Mouse (Mus musculus) urinary bladder, postnatal 25 days (tissue): ENCODE results near the gene Dlg3.

Experiments
- DNase-seq: peaks from one replicate; pipeline ENCODE4 v3.0.0; 2022; ENCODE audit warnings: low spot score

Dlg3 gene

DNA sequence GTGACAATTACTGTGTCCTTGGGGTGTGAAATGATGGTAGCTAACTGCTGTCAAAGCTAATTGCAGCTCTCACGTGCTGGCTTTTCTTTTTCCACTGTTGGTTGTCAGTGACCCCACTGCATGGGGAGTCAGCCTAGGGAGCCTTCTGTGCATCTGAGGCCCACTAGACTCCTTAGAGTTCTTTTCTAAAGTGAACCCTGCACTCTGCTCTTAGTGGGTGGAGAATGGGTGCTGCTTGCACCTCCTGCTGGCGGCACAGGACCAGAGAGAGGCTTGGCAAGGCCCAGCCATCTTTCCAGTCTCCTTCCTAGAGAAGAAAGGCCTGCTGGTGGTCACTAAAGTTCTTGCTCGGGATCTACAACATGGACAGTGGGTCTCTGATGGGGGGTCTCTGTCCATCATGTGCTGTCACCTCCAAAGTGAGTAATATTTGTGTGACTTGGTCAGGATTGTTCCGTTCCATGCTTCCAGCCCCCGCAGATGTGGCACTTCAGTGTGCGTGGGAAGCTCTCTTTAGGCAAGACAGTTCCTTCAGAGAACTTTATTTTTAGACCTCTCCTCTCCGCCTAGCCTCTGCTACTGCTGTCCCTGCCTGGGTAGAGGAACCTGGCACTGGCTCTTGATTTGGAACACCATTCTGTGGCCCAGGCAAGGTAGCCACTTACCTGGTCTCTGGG lies 30.5 kb downstream of the Dlg3 start:
- no peak for DNase-seq

DNA sequence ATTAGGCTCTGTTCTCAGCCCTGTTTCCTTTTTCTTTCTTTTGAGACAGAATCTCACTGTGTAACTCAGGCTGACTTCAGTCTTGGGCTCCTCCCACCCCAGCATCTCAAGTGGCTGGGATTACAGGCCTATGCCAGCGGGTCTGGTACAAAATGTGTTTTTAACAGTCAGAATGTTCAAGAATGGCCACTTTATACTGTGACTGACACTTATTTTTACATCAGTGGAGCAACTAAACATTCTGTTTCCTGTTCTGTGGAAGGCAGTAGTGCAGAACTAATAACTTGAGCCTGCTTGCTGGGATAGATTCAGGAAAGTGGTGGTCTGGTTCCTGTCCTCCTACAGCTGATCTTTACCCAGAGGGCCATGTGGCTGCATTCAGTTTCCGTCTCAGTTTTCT lies 33.1 kb downstream of the Dlg3 start:
- DNase-seq: no peak

DNA sequence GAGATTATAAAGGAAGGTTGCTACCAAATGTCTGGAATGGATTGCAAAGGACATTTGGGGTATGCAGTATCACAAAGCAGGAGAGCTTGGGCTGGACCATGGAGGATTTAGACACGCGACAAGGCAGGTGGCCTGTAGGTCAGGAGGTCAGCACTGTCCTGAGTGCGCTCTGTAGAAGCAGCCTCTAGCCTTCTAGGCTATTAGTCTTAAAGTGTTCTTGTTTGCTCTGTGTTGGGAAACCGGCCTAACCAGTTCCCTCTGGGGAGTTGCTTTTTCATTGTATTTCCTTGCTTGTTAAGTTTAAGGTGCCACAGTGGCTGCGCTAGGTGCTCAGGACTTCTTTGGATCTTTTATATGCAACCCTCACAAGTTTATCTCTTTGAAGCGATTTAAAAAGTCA lies 34.5 kb downstream of the Dlg3 start:
- peak; percentile 11 for DNase-seq

GRCm38 (mm10) chrX:100811129-100811528 lies 43.6 kb downstream of the Dlg3 start:
- DNase-seq: no peak

GRCm38 (mm10) chrX:100814139-100814538 lies 46.6 kb downstream of the Dlg3 start:
- no peak for DNase-seq

DNA sequence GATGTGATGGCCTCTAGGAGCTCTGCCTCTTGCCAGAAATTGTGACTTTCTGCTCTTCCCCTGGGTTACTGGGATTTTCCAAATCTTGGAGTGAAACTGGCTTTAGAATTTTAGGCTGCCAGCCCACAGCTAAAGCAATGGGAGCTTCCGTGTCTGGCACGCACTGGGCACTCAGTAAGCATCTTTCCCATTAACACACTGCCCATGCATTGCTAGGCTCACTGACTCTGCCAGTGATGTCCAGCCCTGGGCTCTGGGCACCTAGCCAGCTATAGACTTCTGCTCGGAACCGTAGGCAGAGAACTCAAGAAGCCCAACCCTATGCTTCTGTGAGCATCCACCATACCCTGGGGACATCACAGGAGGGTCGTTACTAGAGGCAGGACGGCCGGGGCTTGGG lies 48.2 kb downstream of the Dlg3 start:
- DNase-seq: no peak

GRCm38 (mm10) chrX:100818681-100819080 lies 51.2 kb downstream of the Dlg3 start:
- no peak for DNase-seq

DNA sequence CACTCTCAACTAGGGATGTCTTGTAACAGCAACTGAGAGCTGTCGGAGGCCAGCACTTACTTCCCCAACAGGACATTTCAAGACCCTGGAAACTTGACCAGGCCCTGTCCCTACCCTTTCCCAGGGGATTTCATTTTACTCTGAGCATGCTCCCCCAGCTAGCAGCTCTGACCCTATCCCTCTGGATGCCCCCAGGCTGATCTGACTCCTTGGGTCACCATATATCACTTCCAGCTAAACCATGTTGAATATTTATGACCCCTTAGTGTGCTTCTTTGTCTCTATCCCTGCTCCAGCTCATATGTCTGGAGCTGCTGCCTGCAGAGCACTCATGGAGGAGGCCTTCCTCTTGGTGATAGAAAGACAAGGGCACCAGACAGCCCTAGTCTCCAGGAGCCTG lies 53.6 kb downstream of the Dlg3 start:
- no peak for DNase-seq

DNA sequence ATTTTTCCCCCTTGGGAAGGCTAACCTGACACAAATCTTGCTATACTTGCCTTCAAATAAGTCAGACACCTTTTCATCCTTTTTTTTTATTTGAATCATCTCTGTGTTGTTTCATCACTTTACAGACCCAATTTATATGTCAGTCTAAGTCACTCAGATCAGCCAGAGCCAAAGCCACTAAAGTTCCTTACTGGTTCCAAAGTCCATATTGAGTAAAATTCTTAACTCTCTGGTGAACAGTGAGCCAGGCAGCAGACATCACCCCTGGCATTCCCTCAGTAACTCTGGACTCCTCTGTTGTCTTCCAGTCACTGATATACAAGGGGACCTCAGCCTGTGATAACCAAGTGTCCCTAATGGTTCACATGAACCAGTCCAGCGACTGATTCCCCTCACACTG lies 58.0 kb downstream of the Dlg3 start:
- no peak for DNase-seq

DNA sequence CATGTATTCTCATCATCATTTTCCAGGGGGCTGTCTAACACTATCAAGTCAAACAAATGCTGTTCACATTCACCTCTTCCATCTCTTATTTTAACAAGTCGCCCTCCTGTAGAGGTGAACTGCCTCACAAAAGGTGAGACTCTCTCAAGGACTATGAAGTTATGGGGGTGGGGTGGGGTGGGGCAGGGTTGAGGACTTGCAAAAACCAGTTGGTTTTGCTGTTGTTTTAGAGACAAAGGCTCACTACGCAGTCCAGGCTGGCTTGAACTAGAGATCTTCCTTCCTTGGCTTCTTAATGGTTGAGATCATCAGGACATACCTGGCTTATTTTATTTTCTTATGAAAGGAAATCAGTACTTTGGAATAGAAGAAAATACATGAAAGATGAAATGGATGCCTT lies 65.3 kb downstream of the Dlg3 start:
- DNase-seq: no peak

DNA sequence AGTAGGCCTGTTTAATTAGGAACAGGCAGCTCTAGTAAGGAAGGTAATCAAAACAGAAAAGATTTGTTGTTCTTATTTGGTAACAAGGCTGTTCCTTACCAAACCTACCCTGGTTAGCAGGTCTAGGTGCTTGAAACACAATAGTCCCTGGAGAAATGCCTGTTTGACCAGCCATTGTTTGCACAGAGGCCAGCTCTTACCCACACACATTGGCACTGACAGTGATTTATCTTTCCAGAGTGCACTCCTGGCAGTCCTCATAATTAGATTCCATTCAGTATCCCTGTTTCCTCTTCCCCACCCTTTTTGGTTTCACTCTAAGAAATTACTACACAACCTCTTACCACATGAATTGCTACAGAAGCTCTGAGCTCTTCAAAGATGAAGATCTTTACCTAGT lies 71.7 kb downstream of the Dlg3 start:
- no peak for DNase-seq
